Mouse (Mus musculus) CD4-positive, CD25-positive, alpha-beta regulatory T cell, adult 2 months (primary cell): ENCODE results near the gene Ndufb5.
"Not testable (repeated sequence)": the region's sequence is repeated elsewhere in the genome, so short reads cannot be mapped to it uniquely, and the experiment has no call there.

Experiments
- DNase-seq: peaks from one replicate; pipeline ENCODE4 v3.0.0-alpha.2; 2012; ENCODE audit warnings: low read depth, low spot score

Ndufb5 gene

DNA sequence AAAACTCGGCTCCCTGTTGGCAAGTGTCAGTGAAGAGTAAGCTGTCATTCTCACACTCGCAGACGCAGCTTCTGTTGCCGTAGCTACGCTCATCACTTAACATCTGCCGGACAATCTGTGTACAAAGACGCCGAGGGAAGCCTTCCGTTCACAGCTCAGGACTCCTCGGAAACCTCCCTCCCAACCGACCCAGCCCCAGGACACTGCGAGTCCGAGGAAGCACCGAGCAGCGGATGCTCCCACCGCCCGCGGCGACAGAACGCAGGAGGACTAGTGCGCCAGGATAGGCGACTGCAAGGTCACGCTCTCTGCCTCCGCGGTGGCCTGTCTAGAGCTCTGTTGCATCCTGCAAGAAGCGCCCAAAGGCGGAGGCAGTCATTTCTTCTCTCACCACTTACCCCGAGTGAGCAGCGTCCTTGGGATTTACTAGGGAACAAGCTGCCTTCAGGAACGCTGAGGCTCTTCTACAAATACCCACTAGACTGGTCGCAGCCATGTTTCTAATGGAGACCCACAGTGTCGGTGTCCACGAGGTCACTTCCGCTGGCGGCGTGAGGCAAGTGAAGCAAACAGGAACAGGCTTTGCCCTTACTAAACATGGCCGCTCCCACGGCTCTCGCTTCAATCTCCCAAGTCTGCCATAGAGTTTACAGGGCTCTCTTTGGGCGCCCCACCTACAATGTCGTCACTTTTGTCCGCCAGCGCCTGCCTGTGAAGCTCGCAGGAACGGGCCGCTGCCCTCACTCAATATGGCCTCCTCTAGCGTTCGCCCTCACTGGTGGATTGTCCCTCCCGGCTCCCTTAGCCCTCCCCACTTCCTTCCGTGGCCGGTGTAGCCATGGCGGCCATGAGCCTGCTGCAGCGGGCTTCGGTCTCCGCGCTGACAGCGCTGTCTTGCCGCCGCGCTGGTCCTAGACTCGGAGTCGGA lies at the start of gene Ndufb5:
TSS of gene Ndufb5 (plus strand) at position 747 of the 928 bp plus-strand sequence.
- DNase-seq, result peak; percentile 99

DNA sequence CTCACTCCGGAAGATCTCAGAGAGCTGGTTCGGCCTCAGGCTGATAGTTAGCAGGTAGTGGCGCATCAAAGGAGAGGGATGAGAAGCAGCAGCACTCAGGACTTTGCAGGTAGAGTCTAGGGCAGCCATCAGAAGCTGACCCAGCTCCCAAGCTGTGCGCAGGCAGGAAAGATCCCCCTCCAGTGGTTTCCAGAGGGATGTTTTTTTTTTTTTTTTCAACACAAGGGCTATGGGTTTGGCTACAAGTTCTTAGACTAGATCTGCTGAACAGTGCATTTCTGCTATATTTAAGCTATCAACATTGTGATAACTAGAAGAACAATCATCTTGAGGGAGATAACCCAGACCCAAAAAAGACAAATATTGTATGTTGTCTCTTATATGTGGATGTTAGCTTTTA lies 49.6 kb upstream of the Ndufb5 start:
- DNase-seq, result no peak

DNA sequence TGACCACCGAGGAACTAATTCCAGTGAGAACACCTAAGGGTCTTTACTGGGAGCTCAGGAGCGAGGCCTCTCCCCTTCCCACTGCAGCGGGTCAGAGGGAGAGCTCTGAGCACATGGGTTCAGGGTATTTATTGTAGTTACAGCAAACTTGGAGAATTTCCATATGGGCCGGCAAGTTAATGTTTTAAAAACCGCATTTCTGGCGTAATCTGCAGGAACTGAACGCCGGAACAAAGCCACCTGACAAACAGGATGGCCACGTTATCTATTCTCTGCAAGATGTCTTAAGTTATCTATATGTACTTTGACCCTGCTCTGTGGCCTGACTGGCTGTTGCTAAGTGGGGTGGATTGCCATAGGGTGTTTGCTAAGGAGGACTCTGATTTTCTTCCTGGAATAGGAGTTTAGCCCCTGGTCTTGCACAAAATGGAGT lies 47.2 kb upstream of the Ndufb5 start:
- DNase-seq, result no peak

DNA sequence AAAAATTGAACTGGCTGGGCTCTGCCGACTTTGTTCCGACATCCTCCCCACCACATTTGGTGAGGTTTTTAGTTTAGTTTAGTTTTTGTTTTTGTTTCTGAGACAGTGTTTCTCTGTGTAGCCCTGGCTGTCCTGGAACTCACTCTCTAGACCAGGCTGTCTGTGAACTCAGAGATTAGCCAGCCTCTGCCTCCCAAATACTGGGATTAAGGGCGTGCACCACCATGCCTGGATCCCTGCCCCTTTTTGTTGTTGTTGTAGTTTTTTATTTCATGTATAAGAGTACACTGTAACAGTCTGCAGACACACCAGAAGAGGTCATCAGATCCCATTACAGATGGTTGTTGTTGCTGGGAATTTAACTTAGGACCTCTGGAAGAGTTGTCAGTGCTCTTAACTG lies 46.8 kb upstream of the Ndufb5 start:
- no peak for DNase-seq

DNA sequence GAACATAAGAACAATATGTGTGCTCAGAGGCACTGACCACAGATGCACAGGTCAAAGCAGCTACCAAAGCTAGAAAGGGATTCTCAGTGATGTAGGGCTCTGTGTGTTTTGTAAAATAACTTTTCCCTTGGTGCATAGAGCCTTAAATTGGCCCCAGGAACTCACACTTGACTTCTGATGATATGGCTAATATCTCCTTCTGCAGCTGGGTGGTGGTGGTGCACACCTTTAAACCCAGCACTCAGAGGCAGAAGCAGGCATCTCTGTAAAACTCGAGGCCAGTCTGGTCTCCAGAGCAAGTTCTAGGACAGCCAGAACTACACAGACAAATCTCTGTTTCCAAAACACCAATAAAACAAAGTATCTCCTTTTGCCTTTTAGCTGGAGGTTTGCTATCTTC lies 45.9 kb upstream of the Ndufb5 start:
- DNase-seq, result no peak

DNA sequence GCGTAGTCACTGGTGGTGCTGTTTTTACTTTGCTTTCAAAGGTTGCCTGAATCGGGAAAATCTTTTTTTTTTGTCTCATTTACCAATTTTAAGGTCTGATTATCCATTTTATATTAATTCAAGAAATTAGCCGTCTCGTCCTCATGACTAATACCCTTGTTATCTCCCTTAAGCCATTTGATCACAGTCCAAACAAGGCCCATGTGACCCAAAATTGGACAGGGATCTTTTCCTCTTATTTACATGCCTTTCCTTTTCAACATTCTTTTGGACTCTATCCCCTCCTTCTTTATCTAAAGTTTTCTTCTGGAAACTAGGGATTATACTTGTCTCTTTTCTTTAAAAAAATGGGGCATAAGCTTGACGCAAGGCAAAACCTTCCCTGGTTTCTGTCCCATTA lies 44.9 kb upstream of the Ndufb5 start:
- no peak for DNase-seq

DNA sequence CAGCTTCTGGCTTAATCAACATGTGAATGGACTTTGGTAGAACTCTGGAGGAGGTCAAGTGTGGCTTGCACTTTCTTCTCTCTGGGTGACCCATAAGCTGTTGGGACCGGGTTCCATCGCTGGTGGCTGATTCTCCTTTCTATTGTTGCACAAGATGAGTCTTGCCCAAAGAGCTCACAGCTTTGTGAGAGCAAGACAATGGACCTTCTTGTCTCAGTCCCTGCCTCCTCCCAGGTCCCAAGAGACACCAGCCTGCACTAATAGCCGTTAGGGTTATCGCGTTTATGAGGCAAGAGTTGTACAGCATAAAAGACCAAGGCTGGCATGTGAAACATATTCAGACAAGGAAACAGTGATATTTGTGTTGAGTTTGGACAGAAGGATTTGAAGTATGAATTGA lies 42.6 kb upstream of the Ndufb5 start:
- no peak for DNase-seq

DNA sequence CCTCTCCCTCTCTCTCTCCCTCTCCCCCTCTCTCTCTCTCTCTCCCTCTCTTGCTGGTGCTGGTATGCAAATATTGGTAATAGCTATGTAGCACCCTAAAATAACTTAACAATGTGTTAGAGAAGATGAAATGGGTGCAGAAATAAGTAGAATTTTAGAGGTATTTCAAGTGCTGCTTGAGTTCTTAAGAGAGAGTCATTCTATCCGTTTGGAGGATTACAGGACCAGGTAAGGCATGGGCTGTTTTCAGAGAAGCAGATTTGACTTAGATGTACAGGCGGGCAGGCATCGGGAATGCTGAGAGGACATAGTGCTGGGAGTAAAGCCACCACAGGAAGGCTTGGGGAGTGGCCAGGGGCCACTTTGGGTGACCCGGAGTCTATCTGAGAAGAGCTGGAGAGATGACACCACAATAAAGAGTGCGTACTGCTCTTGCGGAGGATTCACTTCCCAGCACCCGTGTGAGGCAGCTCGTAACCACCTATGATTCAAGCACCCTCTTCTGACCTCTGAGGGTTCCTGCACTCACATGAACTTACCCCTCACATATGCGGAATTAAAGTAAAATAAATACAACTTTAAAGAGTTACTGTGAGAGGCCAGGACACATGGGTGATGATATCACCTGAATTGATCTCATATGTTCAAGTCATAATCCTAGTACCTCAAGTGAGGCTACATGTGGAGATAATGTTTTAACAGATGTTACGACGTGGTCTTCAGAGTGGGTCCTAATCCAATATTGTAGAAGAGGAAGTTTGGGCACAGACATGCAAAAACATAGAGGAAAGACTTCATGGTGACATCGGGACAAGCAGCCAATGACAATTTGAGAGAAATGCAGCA lies 41.8 kb upstream of the Ndufb5 start:
- no peak for DNase-seq

DNA sequence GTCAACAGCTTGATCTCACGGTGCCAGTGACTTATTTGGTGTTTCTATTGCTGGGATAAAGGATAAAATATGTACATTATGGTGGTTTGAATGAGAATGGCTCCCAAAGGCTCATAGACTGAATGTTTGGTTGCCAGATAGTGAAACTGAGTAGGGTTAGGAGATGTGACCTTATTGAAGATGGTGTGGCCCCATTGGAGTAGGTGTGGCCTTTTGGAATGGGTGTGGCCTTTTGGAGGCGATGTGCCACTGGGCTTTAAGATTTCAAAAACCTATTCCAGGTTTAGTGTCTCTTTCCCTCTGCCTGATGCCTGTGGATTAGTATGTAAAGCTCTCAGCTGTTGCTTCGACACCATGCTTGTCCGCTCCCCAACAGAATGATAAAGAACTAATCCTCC lies 41.2 kb upstream of the Ndufb5 start:
- DNase-seq, result no peak

DNA sequence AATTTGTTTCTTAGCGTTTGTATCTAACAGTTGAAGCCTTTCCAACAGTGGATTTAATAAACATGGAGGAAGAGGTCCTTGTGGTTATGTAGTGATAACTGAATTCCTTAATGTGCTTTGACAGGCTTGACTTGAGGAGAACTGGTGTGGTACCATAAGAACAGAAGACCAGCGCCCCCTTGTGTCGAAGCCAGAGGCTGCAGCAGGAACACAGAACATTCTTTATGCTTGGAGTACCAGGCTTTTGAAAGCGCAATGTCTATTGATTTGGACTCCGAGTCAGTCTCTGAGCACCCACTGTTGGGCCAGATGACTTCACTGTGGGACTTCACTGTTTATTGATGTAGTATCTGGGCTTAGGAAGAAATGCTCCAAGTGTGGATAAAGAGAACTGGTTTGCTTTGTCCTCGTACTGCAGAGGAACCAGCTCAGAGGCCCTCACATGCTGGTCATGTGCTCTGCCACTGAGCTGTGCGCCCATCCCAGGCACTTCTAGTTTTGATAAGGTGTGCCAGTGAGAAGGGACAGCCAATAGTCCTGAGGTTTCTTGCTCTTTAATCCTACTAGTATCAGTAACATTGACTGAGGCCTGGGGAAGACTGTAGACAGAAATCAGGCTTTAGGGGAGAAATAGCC lies 38.4 kb upstream of the Ndufb5 start:
- DNase-seq, result peak; percentile 87

DNA sequence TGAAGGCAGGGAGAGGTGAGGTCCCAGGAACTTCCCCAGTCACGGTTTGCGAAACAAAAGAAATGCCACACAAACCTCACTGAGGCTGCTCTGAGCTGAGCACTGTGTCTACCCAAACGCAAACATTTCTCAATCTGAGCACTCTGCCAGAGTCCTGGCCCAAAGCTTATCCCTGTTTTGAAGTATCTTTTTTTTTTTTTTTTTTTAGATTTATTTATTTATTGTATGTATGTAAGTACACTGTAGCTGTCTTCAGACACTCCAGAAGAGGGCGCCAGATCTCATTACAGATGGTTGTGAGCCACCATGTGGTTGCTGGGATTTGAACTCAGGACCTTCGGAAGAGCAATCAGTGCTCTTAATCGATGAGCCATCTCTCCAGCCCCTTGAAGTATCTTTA lies 32.8 kb upstream of the Ndufb5 start:
- not testable (repeated sequence) for DNase-seq

DNA sequence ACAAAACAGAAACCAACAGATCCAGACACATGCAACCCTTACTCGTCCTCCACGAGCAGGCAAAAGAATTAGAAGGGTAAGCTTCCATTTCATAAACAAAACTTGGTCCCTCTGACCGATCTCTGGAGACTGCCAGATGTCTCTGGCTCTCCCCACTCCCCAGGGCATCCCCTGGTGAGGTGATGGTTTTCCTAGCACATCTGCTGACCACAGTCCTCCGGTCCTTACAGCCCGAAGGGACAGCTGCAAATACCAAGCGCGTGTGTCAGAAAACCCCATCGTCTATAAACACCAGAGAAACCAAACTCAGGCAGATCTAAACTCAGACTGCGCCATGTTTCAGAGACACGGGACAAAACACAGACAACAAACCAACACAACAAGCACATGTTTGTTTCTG lies 32.2 kb upstream of the Ndufb5 start:
- DNase-seq, result not testable (repeated sequence)

DNA sequence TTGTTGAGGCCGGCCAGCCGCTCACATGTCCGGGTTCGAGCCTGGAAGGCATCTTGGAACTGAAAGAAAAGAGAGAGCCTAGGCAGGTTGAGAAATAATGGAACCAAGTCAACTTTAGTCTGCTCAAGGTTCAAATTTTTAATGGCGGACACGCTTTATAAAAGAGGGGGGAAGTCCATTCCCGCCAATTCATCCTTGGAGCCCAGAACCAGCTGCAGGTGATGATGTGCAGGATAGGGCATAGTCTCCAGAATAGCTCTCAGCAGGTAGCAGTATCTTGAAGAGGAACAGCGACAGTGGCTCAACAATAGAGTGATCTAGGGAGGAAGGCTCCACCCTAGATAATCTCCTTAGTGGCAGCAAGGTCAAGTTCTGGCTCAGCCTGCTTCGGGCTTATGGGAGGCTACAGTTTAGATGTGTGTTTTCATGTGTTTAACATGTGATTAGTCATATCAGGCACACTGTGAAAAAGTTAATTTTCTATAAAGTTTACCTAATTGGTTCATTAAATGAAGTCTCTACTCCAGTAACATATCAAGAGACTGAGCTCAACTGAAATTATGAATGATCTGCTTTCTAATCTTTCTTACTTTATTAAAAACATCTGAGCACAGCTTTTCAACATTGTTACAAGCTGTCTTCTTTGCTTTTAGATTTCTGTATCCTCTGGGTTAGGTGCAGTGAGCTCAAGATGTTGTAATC lies 31.0 kb upstream of the Ndufb5 start, which contains the start of gene Actl6a:
TSS of gene Actl6a (plus strand) at position 652 of the 702 bp plus-strand sequence.
- not testable (repeated sequence) for DNase-seq

DNA sequence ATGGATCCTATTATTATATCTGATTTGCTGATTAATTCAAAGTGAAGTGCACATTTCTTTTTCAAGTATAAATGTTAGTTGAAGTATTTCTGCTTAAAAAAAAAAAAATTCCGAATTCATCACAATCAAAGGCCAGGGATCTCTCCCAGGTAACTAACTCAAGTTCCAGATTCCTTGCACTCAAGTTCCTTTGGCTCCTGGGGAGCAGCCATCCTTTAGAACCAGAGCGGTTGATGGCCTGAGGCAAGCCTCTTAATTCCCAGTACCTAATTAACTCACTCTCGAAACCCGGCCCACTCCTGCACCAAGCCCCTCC lies 28.8 kb upstream of the Ndufb5 start:
- DNase-seq, result no peak

DNA sequence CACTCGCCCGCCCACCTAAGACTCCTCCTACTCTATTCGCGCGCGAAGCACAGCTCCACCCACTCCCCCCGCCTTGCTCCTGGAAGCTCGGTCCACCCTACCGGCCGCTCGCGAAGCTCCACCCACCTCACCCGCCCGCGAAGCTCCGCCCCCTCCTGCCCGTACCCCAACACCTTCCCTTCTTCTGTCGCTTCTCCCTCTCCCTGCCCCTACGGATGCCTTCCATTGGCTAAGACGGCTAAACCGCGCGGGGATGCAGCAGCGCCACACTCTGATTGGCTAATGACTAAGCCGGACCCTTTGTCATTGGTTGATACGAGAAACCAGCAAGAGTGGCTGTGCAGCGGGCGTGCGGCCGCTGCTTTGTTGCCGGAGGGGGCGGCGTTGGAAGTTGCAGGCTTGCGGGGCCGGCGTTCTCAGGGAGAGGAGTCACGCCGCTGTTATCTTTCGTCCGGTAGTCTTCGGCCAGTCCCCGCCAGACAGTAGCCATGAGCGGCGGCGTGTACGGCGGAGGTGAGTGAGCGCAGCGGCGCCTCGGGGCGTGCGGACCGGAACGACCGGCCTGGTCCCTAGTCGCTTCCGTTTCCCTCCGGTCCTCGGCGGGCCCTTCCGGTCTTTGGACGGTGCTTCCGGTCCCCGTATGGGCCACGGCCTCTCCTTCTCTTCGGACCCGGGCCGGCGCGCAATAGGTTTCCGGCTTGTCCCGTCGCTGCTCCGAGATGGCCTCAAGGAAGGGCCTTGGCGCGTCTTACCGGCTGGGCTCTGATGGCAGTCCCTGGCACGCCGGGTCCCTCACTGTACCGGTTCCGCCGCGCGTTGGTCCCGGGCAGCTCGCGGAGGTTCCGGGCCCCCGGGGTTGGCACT lies 28.2 kb upstream of the Ndufb5 start:
- peak; percentile 100 for DNase-seq

DNA sequence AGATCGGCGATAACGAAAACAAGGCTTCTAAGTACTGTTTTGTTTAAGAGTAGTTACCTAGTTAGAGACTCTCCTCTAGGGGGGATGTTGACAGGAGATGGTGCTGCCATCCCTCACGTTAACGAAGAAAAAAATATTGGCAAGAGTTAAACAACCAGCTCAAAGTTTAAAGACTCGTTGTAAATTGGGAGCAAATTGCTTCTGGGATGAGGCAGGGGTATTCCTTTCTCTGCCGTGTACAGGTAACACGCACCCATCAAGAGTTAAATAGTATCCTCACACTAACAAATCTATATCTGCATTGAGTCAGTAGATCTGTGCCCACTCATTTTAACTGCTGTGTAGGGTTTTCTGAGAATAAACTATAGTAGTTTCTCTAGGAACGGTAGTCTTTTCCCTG lies 27.4 kb upstream of the Ndufb5 start:
- DNase-seq, result no peak

DNA sequence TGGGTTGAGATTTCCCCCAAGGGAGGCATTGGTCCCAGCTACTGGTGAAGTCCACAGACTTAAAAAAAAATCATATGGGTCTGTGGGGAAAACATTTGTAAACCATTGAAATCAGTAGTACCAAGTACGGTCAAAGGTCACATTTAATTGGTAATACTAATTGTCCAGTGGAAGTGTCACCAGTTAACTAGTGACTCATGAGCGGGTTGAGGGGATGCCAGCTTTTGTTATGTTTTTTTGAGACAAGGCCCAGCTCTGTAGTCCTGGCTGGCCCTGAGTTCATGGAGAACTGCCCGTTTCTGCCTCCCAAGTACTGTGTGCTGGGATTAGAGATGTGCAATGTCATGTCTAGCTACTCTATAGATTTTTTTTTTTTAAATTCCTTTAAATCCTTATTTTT lies 23.1 kb upstream of the Ndufb5 start:
- DNase-seq, result no peak

DNA sequence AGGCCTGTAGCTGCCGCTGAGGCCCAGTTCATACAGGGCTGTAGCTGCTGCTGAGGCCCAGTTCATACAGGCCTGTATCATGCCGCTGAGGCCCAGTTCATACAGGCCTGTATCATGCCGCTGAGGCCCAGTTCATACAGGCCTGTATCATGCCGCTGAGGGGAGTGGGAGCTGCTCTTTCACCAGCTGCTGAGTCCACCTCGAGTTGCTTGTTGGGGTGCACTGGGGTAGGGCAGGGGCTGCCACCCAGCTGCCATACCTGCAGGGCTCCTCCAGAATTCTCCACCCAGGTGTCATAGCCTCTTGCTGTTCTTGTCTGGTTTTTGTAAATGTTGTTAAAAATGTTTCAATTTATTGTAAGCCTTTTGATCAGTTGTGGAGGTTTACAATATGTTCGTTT lies 19.4 kb upstream of the Ndufb5 start:
- not testable (repeated sequence) for DNase-seq

DNA sequence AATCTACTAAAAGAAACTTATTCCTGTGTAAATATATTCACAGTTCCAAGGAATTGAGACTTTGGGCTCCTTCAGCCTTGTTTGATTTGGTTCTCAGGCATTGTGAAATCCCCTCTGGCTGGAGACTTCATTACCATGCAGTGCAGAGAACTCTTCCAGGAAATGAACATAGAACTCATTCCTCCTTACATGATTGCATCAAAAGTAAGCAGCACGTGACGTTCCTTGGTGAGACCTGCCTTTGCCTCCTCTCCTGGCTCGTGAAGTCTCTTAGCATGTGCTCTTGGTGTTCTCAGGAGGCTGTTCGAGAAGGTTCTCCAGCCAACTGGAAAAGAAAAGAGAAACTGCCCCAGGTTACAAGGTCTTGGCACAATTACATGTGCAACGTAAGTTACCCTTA lies 18.5 kb upstream of the Ndufb5 start:
- no peak for DNase-seq

DNA sequence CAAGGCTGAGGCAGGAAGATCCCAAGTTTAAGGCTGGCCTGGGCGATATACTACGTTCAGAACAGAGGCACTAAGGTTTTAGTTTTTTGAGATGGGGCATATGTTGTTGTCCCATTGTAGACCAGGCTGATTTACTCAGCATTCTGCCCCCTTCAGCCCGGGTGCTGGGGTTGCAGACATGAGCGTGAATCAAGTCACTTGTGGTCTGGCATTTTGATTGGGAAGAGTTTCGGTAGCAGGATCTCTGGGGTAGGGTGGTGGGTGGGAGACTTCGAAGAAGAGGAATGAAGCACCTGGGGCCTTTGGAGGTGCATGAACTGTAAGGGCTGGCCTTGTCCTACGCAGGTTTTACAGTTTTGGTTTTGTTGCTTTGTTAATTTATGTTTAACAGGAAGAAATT lies 12.6 kb upstream of the Ndufb5 start:
- no peak for DNase-seq

DNA sequence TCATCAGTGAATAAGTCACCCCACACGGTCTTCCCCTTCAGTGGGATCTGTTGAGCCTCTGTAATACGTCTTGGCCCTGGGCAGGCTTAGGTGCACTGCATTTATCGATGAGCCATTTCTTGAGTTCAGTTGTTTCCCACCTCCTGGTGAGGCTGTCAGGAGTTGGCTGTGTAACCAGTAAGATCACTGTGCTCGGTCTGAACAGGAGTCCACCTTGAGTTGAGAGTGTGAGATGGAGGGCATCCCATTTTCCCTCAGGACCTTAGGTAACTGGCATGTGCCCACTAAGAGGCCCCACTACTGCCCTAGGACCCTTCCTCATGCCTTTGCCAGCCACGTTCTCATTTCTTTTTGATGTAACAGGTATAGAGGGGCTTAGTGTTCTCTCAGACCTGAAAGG lies 10.8 kb upstream of the Ndufb5 start:
- no peak for DNase-seq
